Mouse (Mus musculus) testis, adult 2 months (tissue): ENCODE measurements around the gene Tbc1d21.

ENCODE experiments used
- CTCF ChIP-seq: fragments of 200-500 bp; IDR thresholded peaks from 2 replicates; pipeline ENCODE4 v1.5.1; 2012; ENCODE audit warnings: low read depth, mild to moderate bottlenecking, inconsistent platforms, low read length, moderate library complexity; ENCODE audit not compliant: control insufficient read depth, insufficient read depth, insufficient replicate concordance
- POLR2A ChIP-seq: fragments of 200-500 bp; IDR thresholded peaks from 2 replicates; pipeline ENCODE4 v1.6.1; 2012; ENCODE audit warnings: low read depth, mild to moderate bottlenecking, inconsistent platforms, low read length, moderate library complexity; ENCODE audit not compliant: control insufficient read depth

GRCm38 (mm10) chr9:58370355-58370754 is at the start of gene Tbc1d21:
- TF ChIP-seq CTCF (no peak), POLR2A (no peak)
